In the genomic region with DNA sequence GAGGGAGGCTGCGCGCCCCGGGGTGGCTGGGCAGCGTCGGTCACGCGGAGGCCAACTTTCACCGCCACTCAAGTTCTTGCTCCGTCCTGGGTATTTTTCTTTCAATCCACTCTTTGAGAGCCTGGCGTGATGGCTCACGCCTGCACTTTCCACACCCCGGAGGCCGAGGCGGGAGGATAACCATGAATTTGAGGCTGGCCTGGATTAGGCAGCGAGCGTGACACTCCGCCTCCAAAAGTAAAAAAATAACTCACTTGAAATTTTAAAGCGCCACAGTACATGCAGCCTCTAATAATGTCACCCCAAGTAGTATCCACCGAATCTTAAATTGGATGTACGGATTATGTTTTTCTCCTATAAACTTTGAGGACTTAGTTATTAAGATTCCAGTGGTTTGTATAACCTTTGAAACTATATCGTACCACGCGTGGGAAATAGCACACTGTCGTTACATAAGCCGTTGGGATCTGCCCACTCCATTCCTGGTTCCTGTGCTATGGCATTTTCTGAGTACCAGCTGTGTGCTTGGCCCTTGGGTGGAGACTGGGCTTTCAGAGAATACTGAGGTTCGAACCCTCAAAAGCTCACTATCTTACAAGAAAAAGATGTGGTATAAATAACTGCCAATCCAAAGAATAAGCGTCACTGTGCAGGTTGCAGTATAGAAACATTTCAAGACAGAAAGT, we compare ENCODE assay signal across 8 mouse cellular contexts. TPM values are rescaled to one million over a fixed set of nuclear protein-coding genes. Genes with fewer than 3 reads are reported as not detected.
DNase-seq lines count a peak whose midpoint lies in the region; ATAC-seq lines count a peak whose summit lies in the region.

No protein-coding gene starts in this region.

- ATAC-seq in neural tube, embryonic 15.5 days (ENCODE audit: low FRiP score) = no peak; the same call in 1 of the 2 replicates

- no peaks in the 10 kb centered on the region for H3K9me3 ChIP-seq in neural tube, embryonic 15.5 days (replicated peaks)

- no peaks in the 10 kb centered on the region for H3K27me3 ChIP-seq in neural tube, embryonic 15.5 days (replicated peaks)

- peak overlapping the region; percentile 100 for H3K27ac ChIP-seq in neural tube, embryonic 15.5 days (replicated peaks)

- H3K4me3 ChIP-seq in neural tube, embryonic 15.5 days (replicated peaks) = peak overlapping the region; percentile 86

- peaks cover 5% of the 10 kb centered on the region; the same call in 1 of the 2 replicates for H3K36me3 ChIP-seq in neural tube, embryonic 15.5 days

- peak; percentile 58 to 88 for DNase-seq in adrenal gland, adult (ENCODE audit: inconsistent age in 2 of 2, low spot score in 1 of 2)
- no peak for DNase-seq in adrenal gland, postnatal 25 days
- DNase-seq in R1 (ENCODE audit: low read depth, low spot score) = peak; percentile 51
- peak; percentile 38 for DNase-seq in embryo, embryonic 11 days
- peak; percentile 46 to 49 for DNase-seq in heart, adult 9 months (ENCODE audit: low spot score in 2 of 2)
- DNase-seq in kidney, adult 9 months = peak; percentile 76
- peak; percentile 24 to 55 for DNase-seq in lung, adult 18-20 months

- H3K4me2 ChIP-seq in neural tube, embryonic 15.5 days = peak overlapping the region; percentile 66

- peaks cover 21% of the 10 kb centered on the region for H3K4me1 ChIP-seq in neural tube, embryonic 15.5 days

- peak overlapping the region; percentile 90 for H3K9ac ChIP-seq in neural tube, embryonic 15.5 days (replicated peaks)

- whole genome bisulfite sequencing in neural tube, embryonic 15.5 days = 7% methylated on average over 27 of the region's 27 CpGs

RNA-seq across cellular contexts. Expression of gene Angel2, which starts 4.2 kb away (rescaled TPM):
- total RNA-seq in adrenal gland, postnatal 25 days (2021) = 44.3 and 56.8 TPM in 2 replicates
- 37.4 and 42.2 TPM in 2 replicates for polyA plus RNA-seq in neural tube, embryonic 15.5 days (2015; fragmentation: Nextera tagmentation; extraction: Ambion mirVana)

RNA-seq across cellular contexts. Expression of gene Rps6kc1, which starts 17.6 kb away (rescaled TPM):
- 24.9 and 27.1 TPM in 2 replicates for total RNA-seq in adrenal gland, postnatal 25 days (2021)
- 26.5 and 27.3 TPM in 2 replicates for polyA plus RNA-seq in neural tube, embryonic 15.5 days (2015; fragmentation: Nextera tagmentation; extraction: Ambion mirVana)

RNA-seq across cellular contexts. Expression of gene Vash2, which starts 49.9 kb away (rescaled TPM):
- 0.48 and 0.49 TPM in 2 replicates for total RNA-seq in adrenal gland, postnatal 25 days (2021)
- polyA plus RNA-seq in neural tube, embryonic 15.5 days (2015; fragmentation: Nextera tagmentation; extraction: Ambion mirVana) = 73.4 and 86.4 TPM in 2 replicates
